Mouse (Mus musculus) liver, postnatal 0 days (tissue): Measurements from ENCODE around the gene Slc6a19. TPM values are rescaled to one million over a fixed set of nuclear protein-coding genes. Genes with fewer than 3 reads are reported as not detected.
A peak's percentile ranks its signal among the peaks of the same experiment; 100 is the strongest.
"Not testable (repeated sequence)": the region's sequence is repeated elsewhere in the genome, so short reads cannot be mapped to it uniquely, and the experiment has no call there.

ENCODE experiments used
- ATAC-seq: fragments of 200-750 bp; cut with Nextera tagmentation; 2 replicates; pipeline ENCODE4 v1.8.0; 2017; ENCODE audit warnings: mild to moderate bottlenecking, moderate library complexity
- DNase-seq: peaks from one replicate; pipeline ENCODE4 v3.0.0-alpha.2; 2016
- H3K27ac ChIP-seq: fragments of 300-500 bp; sonication (generic); 2 replicates; pipeline ENCODE4 v1.5.1; 2014; ENCODE audit warnings: antibody characterized with exemption, moderate library complexity, mild to moderate bottlenecking, low read depth
- H3K27me3 ChIP-seq: fragments of 300-500 bp; sonication (generic); 2 replicates; pipeline ENCODE4 v1.6.1; 2014; ENCODE audit warnings: low read length, control low read depth, mixed read lengths; ENCODE audit not compliant: insufficient read depth
- H3K36me3 ChIP-seq: fragments of 300-500 bp; sonication (generic); replicated peaks from 2 replicates; pipeline ENCODE4 v1.6.1; 2014; ENCODE audit warnings: mild to moderate bottlenecking, control low read depth, low read length, moderate library complexity, mixed read lengths; ENCODE audit not compliant: insufficient read depth
- H3K4me1 ChIP-seq: fragments of 300-500 bp; sonication (generic); 2 replicates; pipeline ENCODE4 v1.6.1; 2014; ENCODE audit warnings: antibody characterized with exemption, mild to moderate bottlenecking, control low read depth; ENCODE audit not compliant: insufficient read depth
- H3K4me2 ChIP-seq: fragments of 300-500 bp; sonication (generic); 2 replicates; pipeline ENCODE4 v1.6.1; 2014; ENCODE audit warnings: low read depth, mild to moderate bottlenecking, low read length, moderate library complexity, mixed read lengths
- H3K4me3 ChIP-seq: fragments of 300-500 bp; sonication (generic); 2 replicates; pipeline ENCODE4 v1.5.1; 2014; ENCODE audit warnings: low read depth, low read length
- H3K9ac ChIP-seq: fragments of 300-500 bp; sonication (generic); replicated peaks from 2 replicates; pipeline ENCODE4 v1.6.1; 2014; ENCODE audit warnings: mild to moderate bottlenecking, moderate library complexity
- H3K9me3 ChIP-seq: fragments of 300-500 bp; sonication (generic); 2 replicates; pipeline ENCODE4 v1.6.1; 2016; ENCODE audit warnings: mild to moderate bottlenecking, control low read depth, low read length, mixed read lengths
- CTCF ChIP-seq: sonication (generic); IDR thresholded peaks from 2 replicates; pipeline ENCODE4 v1.5.1; 2016; ENCODE audit warnings: antibody characterized with exemption, low read depth
- EP300 ChIP-seq: IDR thresholded peaks from 2 replicates; pipeline ENCODE4 v1.6.1; 2016; ENCODE audit warnings: antibody characterized with exemption, low read depth, mild to moderate bottlenecking
- WGBS: fragments of 180-500 bp; shearing (Covaris S2); extraction: QIAGEN DNeasy Blood & Tissue Kit; methylation state at CpG from one replicate; pipeline ENCODE4 v1.1.7; 2014; ENCODE audit not compliant: insufficient replicate concordance; 5-methylcytosine and 5-hydroxymethylcytosine counted together
- polyA plus RNA-seq: library from polyadenylated mRNA; unstranded; fragments of >200 nt; fragmentation: Nextera tagmentation; extraction: Ambion mirVana; gene quantifications from 2 replicates; pipeline ENCODE4 v1.2.1, GENCODE M21; 2015

The Slc6a19 gene
- polyA plus RNA-seq, 1 experiment from 2014 or later: 1.4 TPM

DNA sequence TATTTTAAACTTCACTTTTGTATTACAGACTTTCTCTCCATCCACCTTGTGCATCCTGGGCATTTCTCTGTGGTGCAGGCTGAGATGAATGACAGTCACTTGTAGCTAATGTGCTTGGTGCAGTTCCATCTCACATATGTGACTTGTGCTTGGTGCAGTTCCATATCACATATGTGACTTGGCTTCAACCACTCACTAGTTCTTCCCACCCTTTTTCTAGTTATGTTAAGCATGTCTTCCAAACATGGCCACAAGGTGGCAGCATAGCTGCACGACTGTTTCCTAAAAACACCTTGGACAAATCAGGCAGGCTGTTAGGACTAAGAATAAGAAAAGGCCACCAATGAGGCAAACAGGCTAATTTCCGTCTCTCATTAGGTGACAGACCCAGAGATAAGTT lies 13.6 kb upstream of the Slc6a19 start:
- no peaks in the 10 kb centered on the region; the same call in 1 of the 2 replicates for H3K4me1 ChIP-seq
- no peaks in the 10 kb centered on the region for H3K9me3 ChIP-seq
- H3K4me3 ChIP-seq: no peak overlapping the region
- no peaks in the 10 kb centered on the region for H3K27me3 ChIP-seq
- no peak overlapping the region for H3K4me2 ChIP-seq
- DNase-seq (peak; percentile 83), ATAC-seq (0 out of 2 replicates have a peak, but pooled peaks have one; percentile 25)
- 0% methylated on average over 2 of the region's 2 CpGs for WGBS
- peak; percentile 95 for TF ChIP-seq CTCF
- no peak for TF ChIP-seq EP300
- H3K36me3 ChIP-seq: no peaks in the 10 kb centered on the region
- H3K9ac ChIP-seq: no peak overlapping the region
- no peak overlapping the region for H3K27ac ChIP-seq

GRCm38 (mm10) chr13:73714020-73714419 lies 9.4 kb upstream of the Slc6a19 start:
- Histone ChIP-seq H3K4me2 (no peak overlapping the region), H3K36me3 (no peaks in the 10 kb centered on the region), H3K4me3 (no peak overlapping the region), H3K27ac (no peak overlapping the region), H3K9me3 (no peaks in the 10 kb centered on the region), H3K27me3 (no peaks in the 10 kb centered on the region), H3K4me1 (peaks cover 9% of the 10 kb centered on the region), H3K9ac (no peak overlapping the region)
- no peak for ATAC-seq
- TF ChIP-seq EP300 (no peak), CTCF (peak; percentile 67)
- DNase-seq: no peak
- WGBS: 59% methylated on average over 2 of the region's 2 CpGs

- H3K4me1 ChIP-seq: peaks cover 9% of the 10 kb centered on the region
- no peak overlapping the region for H3K9ac ChIP-seq
- ATAC-seq: no peak
- H3K36me3 ChIP-seq: no peaks in the 10 kb centered on the region
- H3K4me2 ChIP-seq: no peak overlapping the region
- H3K27me3 ChIP-seq: no peaks in the 10 kb centered on the region
- H3K9me3 ChIP-seq: no peaks in the 10 kb centered on the region
- no peak overlapping the region for H3K4me3 ChIP-seq
- H3K27ac ChIP-seq: no peak overlapping the region
- TF ChIP-seq CTCF: no peak
- TF ChIP-seq EP300: no peak
- no peak for DNase-seq
- WGBS: 60% methylated on average over 4 of the region's 4 CpGs
These were observed 8.5 kb upstream of the Slc6a19 start for GRCm38 (mm10) chr13:73713204-73713603.

DNA sequence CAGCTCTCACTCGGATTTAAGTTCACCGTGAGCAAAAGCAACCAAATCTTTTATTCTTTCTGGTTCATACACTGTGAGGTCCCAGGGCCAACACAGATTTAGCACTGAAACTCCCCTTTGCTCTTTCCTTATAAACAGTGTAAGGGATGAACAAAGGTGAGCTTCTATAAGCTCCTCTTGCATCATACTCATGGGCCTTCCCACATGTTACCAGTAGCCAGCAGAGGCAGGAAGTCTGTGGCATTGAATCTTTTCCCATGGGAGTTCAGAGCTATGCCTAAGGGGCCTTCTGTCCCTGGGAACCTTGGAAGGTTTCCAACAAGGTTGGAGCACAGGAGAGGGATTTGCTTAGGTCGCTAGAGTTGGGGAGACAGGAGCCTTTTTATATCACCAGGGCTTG lies 7.6 kb upstream of the Slc6a19 start:
- Histone ChIP-seq H3K27ac (no peak overlapping the region), H3K27me3 (no peaks in the 10 kb centered on the region), H3K36me3 (no peaks in the 10 kb centered on the region), H3K4me1 (peaks cover 9% of the 10 kb centered on the region), H3K9ac (no peak overlapping the region), H3K4me3 (no peak overlapping the region), H3K9me3 (no peaks in the 10 kb centered on the region), H3K4me2 (no peak overlapping the region)
- 70% methylated on average over 3 of the region's 3 CpGs for WGBS
- TF ChIP-seq EP300 (no peak), CTCF (no peak)
- no peak for DNase-seq
- ATAC-seq: peak; percentile 47; the same call in 1 of the 2 replicates

DNA sequence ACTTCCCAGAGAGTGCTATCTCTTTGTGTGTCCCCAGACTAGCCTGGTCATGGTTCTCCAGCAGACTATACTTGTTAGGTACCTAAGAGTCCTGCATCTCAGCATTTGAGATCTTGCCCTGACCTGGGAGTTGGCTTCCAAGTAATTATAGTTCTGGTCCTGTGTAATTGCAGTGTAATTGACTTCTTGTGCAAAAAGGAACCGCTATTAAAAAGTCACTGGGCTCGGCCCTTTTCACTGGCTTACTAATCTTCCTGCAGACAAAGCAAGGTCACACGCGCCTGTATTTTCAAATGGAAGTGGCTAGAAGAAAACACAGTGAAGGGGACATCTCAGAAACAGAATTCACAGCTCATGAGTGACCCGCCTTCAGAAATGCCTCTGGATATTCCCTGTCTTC lies 7.1 kb upstream of the Slc6a19 start:
- no peak for ATAC-seq
- H3K27me3 ChIP-seq: no peaks in the 10 kb centered on the region
- no peak overlapping the region for H3K4me3 ChIP-seq
- TF ChIP-seq EP300: no peak
- no peak for TF ChIP-seq CTCF
- 73% methylated on average over 5 of the region's 5 CpGs for WGBS
- DNase-seq: no peak
- peaks cover 9% of the 10 kb centered on the region for H3K4me1 ChIP-seq
- H3K9me3 ChIP-seq: no peaks in the 10 kb centered on the region
- no peak overlapping the region for H3K27ac ChIP-seq
- no peak overlapping the region for H3K4me2 ChIP-seq
- H3K9ac ChIP-seq: no peak overlapping the region
- H3K36me3 ChIP-seq: no peaks in the 10 kb centered on the region

GRCm38 (mm10) chr13:73711221-73711620 lies 6.6 kb upstream of the Slc6a19 start:
- Histone ChIP-seq H3K36me3 (no peaks in the 10 kb centered on the region), H3K4me1 (peaks cover 9% of the 10 kb centered on the region), H3K9ac (no peak overlapping the region), H3K27me3 (no peaks in the 10 kb centered on the region), H3K27ac (no peak overlapping the region), H3K4me2 (no peak overlapping the region), H3K9me3 (no peaks in the 10 kb centered on the region), H3K4me3 (no peak overlapping the region)
- WGBS: 67% methylated on average over 5 of the region's 5 CpGs
- 0 out of 2 replicates have a peak, but pooled peaks have one; percentile 27 for ATAC-seq
- DNase-seq: no peak
- TF ChIP-seq CTCF (no peak), EP300 (no peak)

- DNase-seq (no peak), ATAC-seq (no peak)
These were observed 4.8 kb upstream of the Slc6a19 start for GRCm38 (mm10) chr13:73709491-73709890.

DNA sequence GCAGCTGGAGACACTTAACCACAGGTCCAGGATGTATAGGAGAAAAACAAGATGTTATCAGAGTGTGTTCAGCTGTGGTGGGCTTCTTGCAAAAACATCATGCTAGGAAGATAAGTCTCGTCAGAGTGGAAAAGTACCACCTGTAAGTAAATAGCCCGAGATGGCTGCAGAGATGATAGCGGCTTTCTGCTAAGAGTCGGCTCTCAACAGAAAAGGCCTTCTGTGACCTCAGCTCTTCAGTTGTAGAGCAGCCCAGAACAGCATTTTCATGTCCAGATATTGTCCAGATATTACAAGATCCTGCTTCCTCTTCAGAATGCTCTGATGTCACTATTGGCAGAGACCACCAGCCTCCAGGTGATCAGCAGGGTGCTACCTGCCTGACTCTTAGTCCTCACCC lies 1.2 kb downstream of the Slc6a19 start:
- 33% methylated on average over 4 of the region's 4 CpGs for WGBS
- ATAC-seq: peak; percentile 34; the same call in 1 of the 2 replicates
- not testable (repeated sequence) for DNase-seq, H3K4me3 ChIP-seq, H3K4me1 ChIP-seq, H3K36me3 ChIP-seq, H3K9me3 ChIP-seq, H3K9ac ChIP-seq, H3K4me2 ChIP-seq, H3K27me3 ChIP-seq
- peak overlapping the region; percentile 76 for H3K27ac ChIP-seq

More at GRCm38 (mm10) chr13:73709491-73709890, 4.8 kb upstream of the Slc6a19 start:
- Histone ChIP-seq H3K27me3 (no peaks in the 10 kb centered on the region), H3K9ac (no peak overlapping the region), H3K4me1 (peaks cover 9% of the 10 kb centered on the region), H3K9me3 (no peaks in the 10 kb centered on the region), H3K4me3 (no peak overlapping the region), H3K27ac (no peak overlapping the region), H3K4me2 (no peak overlapping the region), H3K36me3 (no peaks in the 10 kb centered on the region)
- WGBS: 53% methylated on average over 6 of the region's 6 CpGs
- TF ChIP-seq EP300 (no peak), CTCF (no peak)
